Mouse (Mus musculus) hindbrain, embryonic 12.5 days (tissue): Measurements from ENCODE around the gene Prex1. TPM values are rescaled to one million over a fixed set of nuclear protein-coding genes. Genes with fewer than 3 reads are reported as not detected.

ENCODE experiments used
- ATAC-seq: fragments of 200-750 bp; cut with Nextera tagmentation; 2 replicates; pipeline ENCODE4 v1.8.0; 2017; ENCODE audit warnings: moderate TSS enrichment; ENCODE audit not compliant: low FRiP score
- H3K27ac ChIP-seq: fragments of 300-500 bp; sonication (generic); 2 replicates; pipeline ENCODE4 v1.5.1; 2016; ENCODE audit warnings: mild to moderate bottlenecking
- H3K27me3 ChIP-seq: fragments of 300-500 bp; sonication (generic); 2 replicates; pipeline ENCODE4 v1.6.1; 2016; ENCODE audit warnings: mild to moderate bottlenecking
- H3K36me3 ChIP-seq: fragments of 300-500 bp; sonication (generic); 2 replicates; pipeline ENCODE4 v1.6.1; 2016; ENCODE audit warnings: mild to moderate bottlenecking
- H3K4me1 ChIP-seq: fragments of 300-500 bp; sonication (generic); 2 replicates; pipeline ENCODE4 v1.6.1; 2016
- H3K4me2 ChIP-seq: fragments of 300-500 bp; sonication (generic); replicated peaks from 2 replicates; pipeline ENCODE4 v1.6.1; 2016; ENCODE audit warnings: mild to moderate bottlenecking
- H3K4me3 ChIP-seq: fragments of 300-500 bp; sonication (generic); 2 replicates; pipeline ENCODE4 v1.5.1; 2016; ENCODE audit warnings: mild to moderate bottlenecking
- H3K9ac ChIP-seq: fragments of 300-500 bp; sonication (generic); 2 replicates; pipeline ENCODE4 v1.6.1; 2016; ENCODE audit warnings: mild to moderate bottlenecking, moderate library complexity
- H3K9me3 ChIP-seq: fragments of 300-500 bp; sonication (generic); replicated peaks from 2 replicates; pipeline ENCODE4 v1.6.1; 2016; ENCODE audit warnings: mild to moderate bottlenecking
- WGBS: fragments of 180-500 bp; shearing (Covaris S2); methylation state at CpG from one replicate; pipeline ENCODE4 v1.1.7; 2016; 5-methylcytosine and 5-hydroxymethylcytosine counted together
- polyA plus RNA-seq: library from polyadenylated mRNA; unstranded; fragments of >200 nt; fragmentation: Nextera tagmentation; extraction: Ambion mirVana; gene quantifications from 2 replicates; pipeline ENCODE4 v1.2.1, GENCODE M21; 2016

The Prex1 gene
- polyA plus RNA-seq, 1 experiment from 2014 or later, result 43.8 TPM

GRCm38 (mm10) chr2:166701248-166702112 is 12.2 kb downstream of the Prex1 start:
- Histone ChIP-seq H3K9me3 (no peaks in the 10 kb centered on the region), H3K36me3 (peaks cover 12% of the 10 kb centered on the region), H3K9ac (no peak overlapping the region), H3K4me3 (no peak overlapping the region), H3K4me2 (no peak overlapping the region), H3K4me1 (peaks cover 25% of the 10 kb centered on the region), H3K27ac (no peak overlapping the region), H3K27me3 (no peaks in the 10 kb centered on the region)
- no peak for ATAC-seq
- 52% methylated on average over 23 of the region's 23 CpGs for WGBS

GRCm38 (mm10) chr2:166700732-166701131 is 12.9 kb downstream of the Prex1 start:
- Histone ChIP-seq H3K4me1 (peaks cover 25% of the 10 kb centered on the region), H3K36me3 (peaks cover 11% of the 10 kb centered on the region), H3K27me3 (no peaks in the 10 kb centered on the region), H3K4me2 (no peak overlapping the region), H3K9ac (no peak overlapping the region), H3K9me3 (no peaks in the 10 kb centered on the region), H3K4me3 (no peak overlapping the region), H3K27ac (no peak overlapping the region)
- no peak for ATAC-seq
- WGBS, result 83% methylated on average over 13 of the region's 13 CpGs

- 67% methylated on average over 8 of the region's 8 CpGs for WGBS
- H3K9ac ChIP-seq, result no peak overlapping the region
- no peak overlapping the region for H3K27ac ChIP-seq
- no peak overlapping the region for H3K4me2 ChIP-seq
- peaks cover 25% of the 10 kb centered on the region for H3K4me1 ChIP-seq
- H3K27me3 ChIP-seq, result no peaks in the 10 kb centered on the region
- H3K36me3 ChIP-seq, result peaks cover 8% of the 10 kb centered on the region
- ATAC-seq, result no peak
- H3K4me3 ChIP-seq, result no peak overlapping the region
- no peaks in the 10 kb centered on the region for H3K9me3 ChIP-seq
These were observed 13.5 kb downstream of the Prex1 start for GRCm38 (mm10) chr2:166700116-166700515.

GRCm38 (mm10) chr2:166699552-166699951 is 14.1 kb downstream of the Prex1 start:
- Histone ChIP-seq H3K27ac (no peak overlapping the region), H3K27me3 (no peaks in the 10 kb centered on the region), H3K4me3 (no peak overlapping the region), H3K36me3 (peaks cover 3% of the 10 kb centered on the region; the same call in 1 of the 2 replicates), H3K4me1 (peaks cover 25% of the 10 kb centered on the region), H3K9me3 (no peaks in the 10 kb centered on the region), H3K4me2 (no peak overlapping the region), H3K9ac (no peak overlapping the region)
- no peak for ATAC-seq
- WGBS, result 95% methylated on average over 5 of the region's 5 CpGs

- Histone ChIP-seq H3K27ac (no peak overlapping the region), H3K9ac (no peak overlapping the region), H3K4me1 (peaks cover 28% of the 10 kb centered on the region), H3K9me3 (no peaks in the 10 kb centered on the region), H3K27me3 (no peaks in the 10 kb centered on the region), H3K36me3 (peaks cover 7% of the 10 kb centered on the region; the same call in 1 of the 2 replicates), H3K4me3 (no peak overlapping the region), H3K4me2 (no peak overlapping the region)
- no peak for ATAC-seq
- 89% methylated on average over 2 of the region's 2 CpGs for WGBS
These were observed 19.0 kb downstream of the Prex1 start for GRCm38 (mm10) chr2:166694616-166695015.

GRCm38 (mm10) chr2:166693394-166693793 is 20.2 kb downstream of the Prex1 start:
- peak overlapping the region; percentile 40; the same call in 1 of the 2 replicates for H3K27ac ChIP-seq

GRCm38 (mm10) chr2:166691602-166692509 is 21.8 kb downstream of the Prex1 start:
- ATAC-seq, result peak; percentile 64
- Histone ChIP-seq H3K36me3 (peaks cover 7% of the 10 kb centered on the region; the same call in 1 of the 2 replicates), H3K9ac (no peak overlapping the region), H3K4me1 (peaks cover 41% of the 10 kb centered on the region), H3K27me3 (no peaks in the 10 kb centered on the region), H3K27ac (peak overlapping the region; percentile 77), H3K4me2 (no peak overlapping the region), H3K9me3 (no peaks in the 10 kb centered on the region), H3K4me3 (no peak overlapping the region)
- WGBS, result 45% methylated on average over 23 of the region's 23 CpGs

More at GRCm38 (mm10) chr2:166693394-166693793, 20.2 kb downstream of the Prex1 start:
- Histone ChIP-seq H3K4me1 (peaks cover 32% of the 10 kb centered on the region), H3K27me3 (no peaks in the 10 kb centered on the region), H3K36me3 (peaks cover 7% of the 10 kb centered on the region; the same call in 1 of the 2 replicates), H3K9ac (no peak overlapping the region), H3K9me3 (no peaks in the 10 kb centered on the region), H3K4me2 (no peak overlapping the region), H3K4me3 (no peak overlapping the region)
- ATAC-seq, result no peak
- WGBS, result 70% methylated on average over 4 of the region's 4 CpGs

- no peak overlapping the region for H3K9ac ChIP-seq
- H3K4me2 ChIP-seq, result no peak overlapping the region
These were observed 26.7 kb downstream of the Prex1 start for GRCm38 (mm10) chr2:166686917-166687316.

GRCm38 (mm10) chr2:166685824-166686223 is 27.8 kb downstream of the Prex1 start:
- Histone ChIP-seq H3K4me1 (peaks cover 49% of the 10 kb centered on the region), H3K36me3 (no peaks in the 10 kb centered on the region), H3K27me3 (no peaks in the 10 kb centered on the region), H3K9ac (no peak overlapping the region), H3K27ac (no peak overlapping the region), H3K4me2 (no peak overlapping the region), H3K9me3 (no peaks in the 10 kb centered on the region), H3K4me3 (no peak overlapping the region)
- ATAC-seq, result no peak
- 63% methylated on average over 7 of the region's 8 CpGs for WGBS

More at GRCm38 (mm10) chr2:166686917-166687316, 26.7 kb downstream of the Prex1 start:
- Histone ChIP-seq H3K4me3 (no peak overlapping the region), H3K27me3 (no peaks in the 10 kb centered on the region), H3K36me3 (no peaks in the 10 kb centered on the region), H3K27ac (peak overlapping the region; percentile 45; the same call in 1 of the 2 replicates), H3K4me1 (peaks cover 57% of the 10 kb centered on the region), H3K9me3 (no peaks in the 10 kb centered on the region)
- ATAC-seq, result no peak
- 26% methylated on average over 6 of the region's 6 CpGs for WGBS

- 14% methylated on average over 13 of the region's 13 CpGs for WGBS
- Histone ChIP-seq H3K9me3 (no peaks in the 10 kb centered on the region), H3K27me3 (no peaks in the 10 kb centered on the region), H3K9ac (no peak overlapping the region), H3K27ac (peak overlapping the region; percentile 82), H3K36me3 (no peaks in the 10 kb centered on the region), H3K4me2 (peak overlapping the region; percentile 20; the same call in 1 of the 2 replicates), H3K4me1 (peaks cover 63% of the 10 kb centered on the region), H3K4me3 (no peak overlapping the region)
- no peak for ATAC-seq
These were observed 29.6 kb downstream of the Prex1 start for GRCm38 (mm10) chr2:166683885-166684544.

- H3K27me3 ChIP-seq, result no peaks in the 10 kb centered on the region; the same call in 1 of the 2 replicates
- WGBS, result 14% methylated on average over 4 of the region's 4 CpGs
- peak overlapping the region; percentile 82 for H3K27ac ChIP-seq
- peak; percentile 36; the same call in 1 of the 2 replicates for ATAC-seq
- H3K4me2 ChIP-seq, result 0 out of 2 replicates have a peak overlapping the region, but pooled peaks have one; percentile 20
- no peaks in the 10 kb centered on the region for H3K36me3 ChIP-seq
- peaks cover 69% of the 10 kb centered on the region for H3K4me1 ChIP-seq
- no peaks in the 10 kb centered on the region for H3K9me3 ChIP-seq
- H3K4me3 ChIP-seq, result no peak overlapping the region
- H3K9ac ChIP-seq, result no peak overlapping the region
These were observed 30.8 kb downstream of the Prex1 start for GRCm38 (mm10) chr2:166682866-166683265.
